In genomic region chr1:149832952-149833351, GRCm38 (mm10) we compare ENCODE assay signal across 9 mouse cellular contexts.
DNase-seq lines count a peak whose midpoint lies in the region; ATAC-seq and TF ChIP-seq lines count a peak whose summit lies in the region.
"Had no signal": no experiment of that assay in that cellular context is flagged by ENCODE, and none has a peak within 500 bp of the region (broad histone marks: within the 10 kb centered on the region; RNA-seq: fewer than 3 reads in every experiment).

No protein-coding gene starts in this region.

- no peak for TF ChIP-seq EP300 in stomach, postnatal 0 days (optimal IDR thresholded peaks at IDR 0.05)

- no peaks in the 10 kb centered on the region for H3K36me3 ChIP-seq in hindbrain, embryonic 13.5 days
- no peaks in the 10 kb centered on the region; the same call in 1 of the 2 replicates for H3K36me3 ChIP-seq in lung, embryonic 16.5 days (ENCODE audit: control insufficient read depth, insufficient read depth, low read length)
- no peaks in the 10 kb centered on the region; the same call in 1 of the 2 replicates for H3K36me3 ChIP-seq in stomach, postnatal 0 days (ENCODE audit: control insufficient read depth, insufficient read depth, low read length)
- H3K36me3 ChIP-seq: heart, embryonic 13.5 days had no signal

- H3K9ac ChIP-seq in hindbrain, embryonic 13.5 days, result no peak overlapping the region
- no peak overlapping the region for H3K9ac ChIP-seq in lung, embryonic 16.5 days (ENCODE audit: low read length)
- no peak overlapping the region for H3K9ac ChIP-seq in stomach, postnatal 0 days (ENCODE audit: low read length)
- H3K9ac ChIP-seq: heart, embryonic 13.5 days had no signal

- no peaks in the 10 kb centered on the region for H3K9me3 ChIP-seq in hindbrain, embryonic 13.5 days
- no peaks in the 10 kb centered on the region for H3K9me3 ChIP-seq in lung, embryonic 16.5 days (ENCODE audit: control insufficient read depth, low read length)
- H3K9me3 ChIP-seq in stomach, postnatal 0 days (ENCODE audit: control insufficient read depth, low read length), result no peaks in the 10 kb centered on the region
- H3K9me3 ChIP-seq: heart, embryonic 13.5 days had no signal

- H3K27ac ChIP-seq in hindbrain, embryonic 13.5 days, result no peak overlapping the region
- no peak overlapping the region for H3K27ac ChIP-seq in lung, embryonic 16.5 days (ENCODE audit: low read length)
- H3K27ac ChIP-seq in stomach, postnatal 0 days (replicated peaks), result no peak overlapping the region
- H3K27ac ChIP-seq: heart, embryonic 13.5 days had no signal

- 34% methylated on average over 2 of the region's 2 CpGs for WGBS in hindbrain, embryonic 13.5 days
- 19% methylated on average over 2 of the region's 2 CpGs for WGBS in lung, embryonic 16.5 days
- WGBS in stomach, postnatal 0 days, result 12% methylated on average over 2 of the region's 2 CpGs

- peak; percentile 85 for TF ChIP-seq CTCF in stomach, postnatal 0 days (IDR thresholded peaks at IDR 0.05; ENCODE audit: low read depth)

- peak; percentile 91 for ATAC-seq in hindbrain, embryonic 13.5 days (ENCODE audit: low FRiP score)
- peak; percentile 51; the same call in 1 of the 2 replicates for ATAC-seq in lung, embryonic 16.5 days (ENCODE audit: low read depth)
- ATAC-seq in stomach, postnatal 0 days (ENCODE audit: low FRiP score, low TSS enrichment), result no peak; the same call in 1 of the 2 replicates

- no peaks in the 10 kb centered on the region for H3K4me1 ChIP-seq in hindbrain, embryonic 13.5 days (replicated peaks)
- no peaks in the 10 kb centered on the region for H3K4me1 ChIP-seq in lung, embryonic 16.5 days (replicated peaks; ENCODE audit: control insufficient read depth, insufficient read depth, low read length)
- H3K4me1 ChIP-seq in stomach, postnatal 0 days (replicated peaks; ENCODE audit: control insufficient read depth, insufficient read depth), result no peaks in the 10 kb centered on the region
- H3K4me1 ChIP-seq: heart, embryonic 13.5 days had no signal

- no peak overlapping the region for H3K4me3 ChIP-seq in hindbrain, embryonic 13.5 days
- H3K4me3 ChIP-seq in lung, embryonic 16.5 days (ENCODE audit: low read length), result no peak overlapping the region
- no peak overlapping the region for H3K4me3 ChIP-seq in stomach, postnatal 0 days (ENCODE audit: low read depth, low read length)
- H3K4me3 ChIP-seq: heart, embryonic 13.5 days had no signal

- H3K27me3 ChIP-seq in hindbrain, embryonic 13.5 days, result no peaks in the 10 kb centered on the region
- no peaks in the 10 kb centered on the region for H3K27me3 ChIP-seq in lung, embryonic 16.5 days (ENCODE audit: control insufficient read depth, insufficient read depth, low read depth, low read length)
- H3K27me3 ChIP-seq in stomach, postnatal 0 days (ENCODE audit: control insufficient read depth, insufficient read depth, low read length), result no peaks in the 10 kb centered on the region
- H3K27me3 ChIP-seq: heart, embryonic 13.5 days had no signal

- DNase-seq in cerebellum, adult 9-10 months, result peak; percentile 31
- DNase-seq in cerebellum, adult 11-12 months, result no peak
- DNase-seq in right cerebral cortex, adult 18-20 months, result peak; percentile 15
- no peak for DNase-seq in right cerebral cortex, postnatal 14 days
- no peak for DNase-seq in stomach, postnatal 0 days (ENCODE audit: low spot score)
- no peak for DNase-seq in gastrocnemius, postnatal 25 days

- H3K4me2 ChIP-seq in hindbrain, embryonic 13.5 days, result no peak overlapping the region
- H3K4me2 ChIP-seq in lung, embryonic 16.5 days (ENCODE audit: low read depth, low read length), result no peak overlapping the region
- no peak overlapping the region for H3K4me2 ChIP-seq in stomach, postnatal 0 days (replicated peaks; ENCODE audit: low read depth)
- H3K4me2 ChIP-seq: heart, embryonic 13.5 days had no signal

Comparison
In these comparisons a context has a peak if more than half of its experiments do, and no peak if none do; other contexts are left out.
1. DNase-seq: peak in cerebellum, adult 9-10 months (single experiment) and right cerebral cortex, adult 18-20 months (single experiment); none in cerebellum, adult 11-12 months (single experiment), right cerebral cortex, postnatal 14 days (single experiment), stomach, postnatal 0 days (single experiment) and gastrocnemius, postnatal 25 days (single experiment).